Mouse (Mus musculus): ENCODE measurements at regions not wholly inside any gene's neighbourhood (a gene's known extent, or its start where the extent isn't known, plus 50 kb on each side); places are given as distances from the start of the nearest gene placed in this dataset.

DNA sequence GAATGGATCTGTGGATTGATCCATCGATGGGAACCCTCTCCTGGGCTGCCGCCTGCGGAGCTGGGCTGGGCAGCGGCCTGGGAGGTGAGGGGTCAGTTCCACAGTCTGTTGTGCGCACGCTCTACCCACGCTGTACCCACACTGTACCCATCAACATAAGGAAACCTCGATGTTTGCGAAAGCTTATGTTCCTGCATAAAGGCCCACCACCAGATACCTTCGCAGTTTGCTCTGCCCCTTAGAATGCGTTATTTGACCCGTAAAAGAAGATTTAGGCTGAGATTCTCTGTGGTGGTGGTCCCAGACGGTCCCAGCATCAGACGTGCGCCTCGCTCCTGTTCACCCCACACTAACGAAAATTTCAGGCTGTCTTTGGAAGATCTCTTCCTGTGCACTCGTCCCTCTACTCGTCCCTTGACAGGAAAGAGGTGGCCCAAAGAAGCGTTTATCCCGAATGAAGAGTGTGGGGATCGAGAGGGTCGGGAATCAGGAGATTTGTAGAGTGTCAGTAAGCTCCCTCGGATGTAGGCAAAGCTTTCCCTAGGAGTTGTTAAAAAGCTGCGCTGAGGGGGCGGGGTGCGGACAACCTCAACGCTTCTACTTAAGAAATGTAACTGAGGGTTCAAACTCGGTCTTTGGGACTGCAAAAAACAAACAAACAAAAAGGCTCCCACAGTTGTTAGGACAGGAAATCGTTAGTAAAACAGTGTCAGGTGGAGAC is 123.9 kb downstream of the Tmem161b start:
- H3K27ac ChIP-seq (ENCODE audit: low read length) = no peak overlapping the region
- ATAC-seq (ENCODE audit: low read depth) = no peak
- peaks cover 12% of the 10 kb centered on the region for H3K4me1 ChIP-seq (replicated peaks; ENCODE audit: control insufficient read depth, insufficient read depth, low read length)
- H3K27me3 ChIP-seq (ENCODE audit: control insufficient read depth, insufficient read depth, low read depth, low read length) = peaks cover 44% of the 10 kb centered on the region
- H3K36me3 ChIP-seq (ENCODE audit: control insufficient read depth, insufficient read depth, low read length) = no peaks in the 10 kb centered on the region
- no peak overlapping the region for H3K9ac ChIP-seq (ENCODE audit: low read length)
- WGBS = 4% methylated on average over 30 of the region's 30 CpGs
- H3K9me3 ChIP-seq (ENCODE audit: control insufficient read depth, low read length) = no peaks in the 10 kb centered on the region
- H3K4me2 ChIP-seq (ENCODE audit: low read depth, low read length) = peak overlapping the region; percentile 14; the same call in 1 of the 2 replicates
- H3K4me3 ChIP-seq (ENCODE audit: low read length) = peak overlapping the region; percentile 6; the same call in 1 of the 2 replicates

DNA sequence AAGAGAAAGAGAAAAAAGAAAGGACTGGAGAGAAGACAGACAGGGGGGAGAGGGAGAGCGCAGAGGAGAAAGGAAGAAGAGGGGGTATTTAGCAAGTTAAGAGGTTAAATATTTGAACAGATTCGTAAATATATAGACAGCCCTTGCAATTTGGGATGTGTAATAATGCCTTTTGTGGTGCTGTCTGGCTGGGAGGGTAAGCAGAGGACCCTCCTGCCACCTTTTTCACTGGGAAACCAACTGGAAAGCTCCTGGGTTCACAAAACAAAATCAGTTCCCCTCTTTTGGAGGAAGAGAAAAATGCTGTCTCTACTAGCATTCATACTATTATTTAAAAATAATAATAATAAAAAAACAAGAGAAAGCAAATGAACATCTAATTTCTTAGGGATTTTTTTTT is 124.5 kb downstream of the Tmem161b start:
- peak overlapping the region; percentile 6; the same call in 1 of the 2 replicates for H3K4me3 ChIP-seq (ENCODE audit: low read length)
- no peak for ATAC-seq (ENCODE audit: low read depth)
- WGBS = 7% methylated on average over 2 of the region's 2 CpGs

DNA sequence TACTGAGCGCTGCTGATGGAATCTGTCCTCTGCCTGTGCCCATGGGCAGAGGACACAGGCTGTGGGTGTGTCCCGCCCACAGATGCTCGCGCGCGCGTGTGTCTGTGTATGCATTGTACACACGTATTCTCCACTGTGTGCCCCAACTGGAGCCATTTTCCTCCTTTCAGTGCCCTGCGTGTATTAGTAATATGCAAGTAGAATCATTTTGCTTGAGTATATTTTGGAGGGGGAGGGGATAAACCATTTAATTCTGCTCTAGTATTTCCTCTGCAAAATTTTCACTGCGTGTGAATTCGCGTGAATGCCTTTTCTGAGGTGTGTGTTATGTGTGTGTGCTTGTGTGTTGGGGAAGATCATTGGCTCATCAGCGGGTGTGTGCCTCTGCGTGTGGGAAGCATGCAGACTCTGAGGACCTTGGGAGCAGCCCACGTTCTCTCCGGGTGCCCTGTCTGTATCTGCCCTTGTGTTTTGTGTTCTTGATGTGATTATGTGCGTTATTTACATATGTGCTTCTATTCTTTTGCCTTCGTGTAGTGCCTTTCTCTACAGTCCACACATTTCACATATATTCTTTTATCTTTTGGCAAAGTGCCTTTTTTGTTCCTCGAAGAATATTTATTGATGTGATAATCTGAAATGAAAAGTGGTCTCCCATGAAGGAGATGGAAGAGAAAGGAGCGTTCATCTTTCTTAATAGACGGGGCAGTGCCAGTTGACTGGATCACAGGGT is 125.3 kb downstream of the Tmem161b start:
- H3K4me1 ChIP-seq (replicated peaks; ENCODE audit: control insufficient read depth, insufficient read depth, low read length) = peaks cover 12% of the 10 kb centered on the region
- H3K27ac ChIP-seq (ENCODE audit: low read length) = no peak overlapping the region
- ATAC-seq (ENCODE audit: low read depth) = 0 out of 2 replicates have a peak, but pooled peaks have one; percentile 6
- no peaks in the 10 kb centered on the region for H3K9me3 ChIP-seq (ENCODE audit: control insufficient read depth, low read length)
- H3K9ac ChIP-seq (ENCODE audit: low read length) = peak overlapping the region; percentile 8; the same call in 1 of the 2 replicates
- peak overlapping the region; percentile 52 for H3K4me3 ChIP-seq (ENCODE audit: low read length)
- WGBS = 2% methylated on average over 21 of the region's 21 CpGs
- H3K36me3 ChIP-seq (ENCODE audit: control insufficient read depth, insufficient read depth, low read length) = no peaks in the 10 kb centered on the region
- H3K27me3 ChIP-seq (ENCODE audit: control insufficient read depth, insufficient read depth, low read depth, low read length) = peaks cover 39% of the 10 kb centered on the region
- peak overlapping the region; percentile 80 for H3K4me2 ChIP-seq (ENCODE audit: low read depth, low read length)

More for the DNA sequence above, 124.5 kb downstream of the Tmem161b start:
- peaks cover 44% of the 10 kb centered on the region for H3K27me3 ChIP-seq (ENCODE audit: control insufficient read depth, insufficient read depth, low read depth, low read length)
- no peak overlapping the region for H3K9ac ChIP-seq (ENCODE audit: low read length)
- no peaks in the 10 kb centered on the region for H3K36me3 ChIP-seq (ENCODE audit: control insufficient read depth, insufficient read depth, low read length)
- no peaks in the 10 kb centered on the region for H3K9me3 ChIP-seq (ENCODE audit: control insufficient read depth, low read length)
- peaks cover 12% of the 10 kb centered on the region for H3K4me1 ChIP-seq (replicated peaks; ENCODE audit: control insufficient read depth, insufficient read depth, low read length)
- 0 out of 2 replicates have a peak overlapping the region, but pooled peaks have one; percentile 14 for H3K4me2 ChIP-seq (ENCODE audit: low read depth, low read length)
- no peak overlapping the region for H3K27ac ChIP-seq (ENCODE audit: low read length)

DNA sequence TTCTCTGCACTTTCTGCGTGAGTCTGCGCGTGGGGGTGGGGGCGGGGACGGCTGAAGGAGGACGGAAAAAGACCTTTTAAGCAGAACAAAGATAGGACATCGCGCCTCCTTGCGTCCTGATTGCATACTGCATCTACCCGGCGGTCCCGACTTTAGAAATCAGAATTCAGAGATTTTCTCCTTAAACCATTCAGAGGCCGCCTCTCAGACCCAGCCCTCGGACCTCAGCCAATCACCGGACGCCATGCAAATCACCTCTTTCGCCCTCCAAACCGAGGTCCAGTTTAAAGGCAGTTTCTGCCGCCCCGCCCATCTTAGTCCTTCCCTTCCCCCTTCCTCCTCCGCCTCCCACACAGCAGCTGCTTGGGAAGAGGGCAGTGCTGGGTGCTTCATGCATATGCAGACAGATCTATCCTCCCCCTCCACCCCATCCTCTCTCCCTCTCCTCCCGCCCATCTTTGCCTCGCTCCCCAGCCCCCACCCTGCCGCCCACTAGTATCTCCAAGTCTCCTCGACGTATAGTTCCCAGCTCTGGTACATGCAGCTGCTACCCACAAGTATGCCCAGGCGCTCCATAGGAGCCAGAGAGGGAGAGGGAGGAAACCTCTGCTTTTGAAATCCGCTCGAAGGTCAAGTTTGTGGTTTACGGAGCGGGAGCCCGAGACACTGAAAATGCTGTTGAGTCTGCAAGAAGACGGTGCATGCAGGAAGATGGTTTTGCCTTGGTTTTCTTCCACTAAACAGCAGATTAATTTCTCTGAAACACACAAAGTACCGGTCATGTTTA is 126.0 kb downstream of the Tmem161b start:
- WGBS = 0% methylated on average over 33 of the region's 34 CpGs
- H3K9ac ChIP-seq (ENCODE audit: low read length) = peak overlapping the region; percentile 58
- peaks cover 36% of the 10 kb centered on the region for H3K27me3 ChIP-seq (ENCODE audit: control insufficient read depth, insufficient read depth, low read depth, low read length)

DNA sequence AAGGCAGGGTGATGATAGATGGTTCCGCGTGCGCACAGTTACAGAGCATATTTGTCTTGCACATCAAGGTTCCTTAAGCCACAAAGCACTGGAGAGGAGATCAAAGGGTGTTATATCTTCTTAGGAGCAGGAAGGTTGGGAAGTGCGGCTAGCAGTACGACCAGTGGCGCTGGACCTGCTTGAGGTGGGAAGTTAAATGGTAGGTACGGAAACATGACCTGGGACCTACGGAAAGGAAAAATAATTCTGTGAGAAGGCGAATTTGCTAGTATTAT is 126.5 kb downstream of the Tmem161b start:
- peaks cover 12% of the 10 kb centered on the region for H3K4me1 ChIP-seq (replicated peaks; ENCODE audit: control insufficient read depth, insufficient read depth, low read length)
- no peaks in the 10 kb centered on the region for H3K9me3 ChIP-seq (ENCODE audit: control insufficient read depth, low read length)
- peak overlapping the region; percentile 80 for H3K4me2 ChIP-seq (ENCODE audit: low read depth, low read length)
- no peaks in the 10 kb centered on the region for H3K36me3 ChIP-seq (ENCODE audit: control insufficient read depth, insufficient read depth, low read length)
- peak; percentile 9; the same call in 1 of the 2 replicates for ATAC-seq (ENCODE audit: low read depth)
- peak overlapping the region; percentile 52 for H3K4me3 ChIP-seq (ENCODE audit: low read length)
- H3K27ac ChIP-seq (ENCODE audit: low read length) = peak overlapping the region; percentile 66
- H3K9ac ChIP-seq (ENCODE audit: low read length) = peak overlapping the region; percentile 58
- H3K27me3 ChIP-seq (ENCODE audit: control insufficient read depth, insufficient read depth, low read depth, low read length) = peaks cover 34% of the 10 kb centered on the region
- 0% methylated on average over 9 of the region's 9 CpGs for WGBS

More for the DNA sequence above, 126.0 kb downstream of the Tmem161b start:
- peaks cover 12% of the 10 kb centered on the region for H3K4me1 ChIP-seq (replicated peaks; ENCODE audit: control insufficient read depth, insufficient read depth, low read length)
- peak overlapping the region; percentile 80 for H3K4me2 ChIP-seq (ENCODE audit: low read depth, low read length)
- H3K4me3 ChIP-seq (ENCODE audit: low read length) = peak overlapping the region; percentile 52
- H3K9me3 ChIP-seq (ENCODE audit: control insufficient read depth, low read length) = no peaks in the 10 kb centered on the region
- ATAC-seq (ENCODE audit: low read depth) = peak; percentile 99
- no peaks in the 10 kb centered on the region for H3K36me3 ChIP-seq (ENCODE audit: control insufficient read depth, insufficient read depth, low read length)
- peak overlapping the region; percentile 66 for H3K27ac ChIP-seq (ENCODE audit: low read length)

DNA sequence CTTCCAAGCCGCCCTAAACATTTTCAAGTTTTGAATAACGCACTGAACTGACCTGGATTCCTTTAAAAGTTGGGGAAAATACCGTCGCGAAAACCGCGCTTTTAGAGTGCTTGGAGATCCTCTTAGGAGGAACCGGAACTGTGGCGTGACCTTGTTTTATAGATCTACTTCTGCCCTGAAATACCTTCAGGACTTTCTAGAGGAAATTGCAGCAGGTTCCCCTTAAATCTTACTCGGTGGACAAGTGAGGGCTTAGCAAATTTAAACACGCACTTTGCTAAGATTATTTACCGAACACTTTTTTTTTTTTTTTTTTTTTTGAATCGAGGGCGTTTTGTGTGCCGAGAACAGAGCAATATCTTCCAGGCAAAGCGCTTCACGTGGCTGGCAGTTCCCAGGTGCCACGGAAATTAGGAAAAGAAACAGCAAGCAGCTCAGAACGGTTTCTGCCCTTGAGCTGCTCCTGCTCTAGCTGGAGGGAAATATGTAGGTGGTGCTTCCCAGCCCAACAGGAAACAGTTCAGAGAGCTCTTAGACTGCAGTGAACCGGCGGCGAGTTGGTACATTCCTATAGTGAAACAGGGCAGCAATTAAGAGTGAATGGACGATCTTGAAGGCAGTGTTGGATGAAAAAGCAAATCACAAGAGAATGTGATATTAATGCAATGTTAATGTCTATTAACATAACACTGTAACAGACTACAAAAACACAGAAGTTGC is 127.1 kb downstream of the Tmem161b start:
- WGBS = under 1% methylated on average over 23 of the region's 23 CpGs
- ATAC-seq (ENCODE audit: low read depth) = no peak
- Histone ChIP-seq H3K4me3 (ENCODE audit: low read length) (peak overlapping the region; percentile 52), H3K4me1 (replicated peaks; ENCODE audit: control insufficient read depth, insufficient read depth, low read length) (peaks cover 12% of the 10 kb centered on the region), H3K4me2 (ENCODE audit: low read depth, low read length) (peak overlapping the region; percentile 80), H3K9ac (ENCODE audit: low read length) (peak overlapping the region; percentile 58), H3K9me3 (ENCODE audit: control insufficient read depth, low read length) (no peaks in the 10 kb centered on the region), H3K27me3 (ENCODE audit: control insufficient read depth, insufficient read depth, low read depth, low read length) (peaks cover 28% of the 10 kb centered on the region), H3K27ac (ENCODE audit: low read length) (peak overlapping the region; percentile 66; the same call in 1 of the 2 replicates), H3K36me3 (ENCODE audit: control insufficient read depth, insufficient read depth, low read length) (no peaks in the 10 kb centered on the region)

DNA sequence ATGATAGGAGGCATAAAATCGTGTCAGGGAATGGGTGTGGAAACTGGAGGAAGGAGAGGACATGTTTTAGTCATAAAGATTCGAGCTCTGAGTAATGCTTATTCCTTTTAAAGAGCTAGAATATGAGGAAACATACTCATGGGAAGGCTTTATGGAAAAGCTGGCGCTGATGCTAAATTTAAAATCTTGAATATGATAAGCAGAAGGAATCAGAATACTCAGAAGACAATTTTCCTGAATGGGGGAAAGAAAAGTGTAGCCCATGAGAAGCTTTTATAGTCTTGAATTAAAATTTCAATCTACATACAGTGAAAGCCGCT is 127.6 kb downstream of the Tmem161b start:
- Histone ChIP-seq H3K27ac (ENCODE audit: low read length) (no peak overlapping the region), H3K4me3 (ENCODE audit: low read length) (peak overlapping the region; percentile 52; the same call in 1 of the 2 replicates)
- no peak for ATAC-seq (ENCODE audit: low read depth)

DNA sequence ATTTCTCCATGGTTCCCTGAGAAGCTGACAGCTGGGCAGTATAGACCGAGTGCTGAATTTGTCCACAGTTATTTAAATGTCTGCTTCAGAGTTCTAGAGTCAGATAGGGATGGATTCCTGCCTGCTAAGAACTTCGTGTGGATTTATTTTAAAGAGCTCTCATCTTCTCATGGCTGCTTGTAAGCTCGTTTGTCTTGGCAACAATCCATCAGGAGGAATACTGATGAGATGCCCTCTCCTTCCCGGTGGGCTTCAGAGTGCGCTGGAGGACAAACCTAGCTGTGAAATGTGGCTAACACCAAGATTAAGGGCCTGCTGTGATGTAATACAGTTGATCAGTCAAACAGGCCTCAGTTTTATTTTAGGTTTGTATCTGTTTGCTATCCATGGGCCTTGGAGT is 128.7 kb downstream of the Tmem161b start:
- no peak for ATAC-seq (ENCODE audit: low read depth)
- Histone ChIP-seq H3K4me1 (replicated peaks; ENCODE audit: control insufficient read depth, insufficient read depth, low read length) (peaks cover 12% of the 10 kb centered on the region), H3K4me2 (ENCODE audit: low read depth, low read length) (no peak overlapping the region), H3K4me3 (ENCODE audit: low read length) (no peak overlapping the region), H3K9ac (ENCODE audit: low read length) (no peak overlapping the region), H3K9me3 (ENCODE audit: control insufficient read depth, low read length) (no peaks in the 10 kb centered on the region), H3K27me3 (ENCODE audit: control insufficient read depth, insufficient read depth, low read depth, low read length) (peaks cover 15% of the 10 kb centered on the region), H3K27ac (ENCODE audit: low read length) (no peak overlapping the region), H3K36me3 (ENCODE audit: control insufficient read depth, insufficient read depth, low read length) (no peaks in the 10 kb centered on the region)
- 37% methylated on average over 5 of the region's 5 CpGs for WGBS

More for the DNA sequence above, 127.6 kb downstream of the Tmem161b start:
- peaks cover 24% of the 10 kb centered on the region for H3K27me3 ChIP-seq (ENCODE audit: control insufficient read depth, insufficient read depth, low read depth, low read length)
- 43% methylated on average over 4 of the region's 4 CpGs for WGBS
- no peaks in the 10 kb centered on the region for H3K9me3 ChIP-seq (ENCODE audit: control insufficient read depth, low read length)
- peaks cover 12% of the 10 kb centered on the region for H3K4me1 ChIP-seq (replicated peaks; ENCODE audit: control insufficient read depth, insufficient read depth, low read length)
- peak overlapping the region; percentile 80 for H3K4me2 ChIP-seq (ENCODE audit: low read depth, low read length)
- H3K9ac ChIP-seq (ENCODE audit: low read length) = no peak overlapping the region
- H3K36me3 ChIP-seq (ENCODE audit: control insufficient read depth, insufficient read depth, low read length) = no peaks in the 10 kb centered on the region
